In genomic region chr11:120825289-120825863, GRCm38 (mm10) we compare ENCODE assay signal across 7 mouse cellular contexts. TPM values are rescaled to one million over a fixed set of nuclear protein-coding genes. Genes with fewer than 3 reads are reported as not detected.
DNase-seq lines count a peak whose midpoint lies in the region; ATAC-seq and TF ChIP-seq lines count a peak whose summit lies in the region.

No protein-coding gene starts in this region.

- H3K4me1 ChIP-seq in lung, embryonic 15.5 days = peaks cover 34% of the 10 kb centered on the region
- peaks cover 3% of the 10 kb centered on the region; the same call in 1 of the 2 replicates for H3K4me1 ChIP-seq in lung, adult 2 months (ENCODE audit: control insufficient read depth, insufficient read depth, low read length)
- H3K4me1 ChIP-seq in embryonic facial prominence, embryonic 11.5 days (ENCODE audit: control insufficient read depth, insufficient read depth, low read length) = peaks cover 22% of the 10 kb centered on the region
- H3K4me1 ChIP-seq in hindbrain, embryonic 14.5 days (replicated peaks; ENCODE audit: control insufficient read depth, insufficient read depth, low read length) = peaks cover 35% of the 10 kb centered on the region
- H3K4me1 ChIP-seq in midbrain, embryonic 13.5 days (replicated peaks) = peaks cover 45% of the 10 kb centered on the region

- H3K27me3 ChIP-seq in lung, embryonic 15.5 days = no peaks in the 10 kb centered on the region
- no peaks in the 10 kb centered on the region for H3K27me3 ChIP-seq in embryonic facial prominence, embryonic 11.5 days (ENCODE audit: control insufficient read depth, insufficient read depth, low read length)
- H3K27me3 ChIP-seq in hindbrain, embryonic 14.5 days (ENCODE audit: control insufficient read depth, insufficient read depth, low read length) = no peaks in the 10 kb centered on the region
- H3K27me3 ChIP-seq in midbrain, embryonic 13.5 days = no peaks in the 10 kb centered on the region

- TF ChIP-seq POLR2A in lung, adult 2 months (IDR thresholded peaks at IDR 0.05; ENCODE audit: borderline replicate concordance, extremely low read depth, low read depth, low read length) = no peak

- DNase-seq in lung, adult 2 months = no peak
- peak; percentile 24 for DNase-seq in embryonic facial prominence, embryonic 11.5 days (ENCODE audit: low spot score)
- DNase-seq in hindbrain, embryonic 14.5 days (ENCODE audit: low spot score) = no peak
- no peak for DNase-seq in layer of hippocampus, adult 8-10 months (ENCODE audit: low spot score in 2 of 2)
- DNase-seq in Muller cell, postnatal 12 days (ENCODE audit: inconsistent ontology term) = no peak

- peak overlapping the region; percentile 93 for H3K4me3 ChIP-seq in lung, embryonic 15.5 days
- no peak overlapping the region for H3K4me3 ChIP-seq in lung, adult 2 months (replicated peaks; ENCODE audit: extremely low read depth, low read depth, low read length)
- peak overlapping the region; percentile 92 for H3K4me3 ChIP-seq in embryonic facial prominence, embryonic 11.5 days (ENCODE audit: low read depth, low read length)
- peak overlapping the region; percentile 82 for H3K4me3 ChIP-seq in hindbrain, embryonic 14.5 days (replicated peaks; ENCODE audit: low read length)
- H3K4me3 ChIP-seq in midbrain, embryonic 13.5 days (replicated peaks) = peak overlapping the region; percentile 90

- H3K36me3 ChIP-seq in lung, embryonic 15.5 days = peaks cover 16% of the 10 kb centered on the region
- H3K36me3 ChIP-seq in embryonic facial prominence, embryonic 11.5 days (replicated peaks; ENCODE audit: control insufficient read depth, insufficient read depth, low read depth, low read length) = peaks cover 3% of the 10 kb centered on the region
- H3K36me3 ChIP-seq in hindbrain, embryonic 14.5 days (replicated peaks; ENCODE audit: control insufficient read depth, insufficient read depth) = peaks cover 23% of the 10 kb centered on the region
- H3K36me3 ChIP-seq in midbrain, embryonic 13.5 days = peaks cover 20% of the 10 kb centered on the region

- WGBS in lung, embryonic 15.5 days = 25% methylated on average over 4 of the region's 4 CpGs
- 50% methylated on average over 4 of the region's 4 CpGs for WGBS in lung, adult 2 months
- 28% methylated on average over 4 of the region's 4 CpGs for WGBS in embryonic facial prominence, embryonic 11.5 days
- 44% methylated on average over 4 of the region's 4 CpGs for WGBS in hindbrain, embryonic 14.5 days
- 43% methylated on average over 4 of the region's 4 CpGs for WGBS in midbrain, embryonic 13.5 days

- no peak for TF ChIP-seq CTCF in lung, adult 2 months (IDR thresholded peaks at IDR 0.05; ENCODE audit: insufficient read depth, low read length)

- peak overlapping the region; percentile 65 for H3K9ac ChIP-seq in lung, embryonic 15.5 days
- H3K9ac ChIP-seq in embryonic facial prominence, embryonic 11.5 days (replicated peaks; ENCODE audit: low read length) = peak overlapping the region; percentile 94
- peak overlapping the region; percentile 93 for H3K9ac ChIP-seq in hindbrain, embryonic 14.5 days
- peak overlapping the region; percentile 81 for H3K9ac ChIP-seq in midbrain, embryonic 13.5 days (replicated peaks)

- ATAC-seq in lung, embryonic 15.5 days (ENCODE audit: borderline replicate concordance, extremely low read depth, low FRiP score, low TSS enrichment) = no peak
- ATAC-seq in embryonic facial prominence, embryonic 11.5 days (replicated peaks; ENCODE audit: insufficient number of reproducible peaks, low FRiP score, low TSS enrichment, low read depth) = 0 out of 2 replicates have a peak, but pooled peaks have one; percentile 0
- no peak for ATAC-seq in hindbrain, embryonic 14.5 days (ENCODE audit: low FRiP score)
- no peak for ATAC-seq in midbrain, embryonic 13.5 days

- H3K27ac ChIP-seq in lung, embryonic 15.5 days = peak overlapping the region; percentile 97
- H3K27ac ChIP-seq in embryonic facial prominence, embryonic 11.5 days (replicated peaks; ENCODE audit: low read depth, low read length) = peak overlapping the region; percentile 97
- H3K27ac ChIP-seq in hindbrain, embryonic 14.5 days = peak overlapping the region; percentile 98
- peak overlapping the region; percentile 100 for H3K27ac ChIP-seq in midbrain, embryonic 13.5 days

- peak overlapping the region; percentile 80 for H3K4me2 ChIP-seq in lung, embryonic 15.5 days
- H3K4me2 ChIP-seq in embryonic facial prominence, embryonic 11.5 days (ENCODE audit: low read depth, low read length) = peak overlapping the region; percentile 64
- H3K4me2 ChIP-seq in hindbrain, embryonic 14.5 days (replicated peaks) = peak overlapping the region; percentile 95
- peak overlapping the region; percentile 99 for H3K4me2 ChIP-seq in midbrain, embryonic 13.5 days (replicated peaks)

- H3K9me3 ChIP-seq in lung, embryonic 15.5 days = no peaks in the 10 kb centered on the region
- H3K9me3 ChIP-seq in embryonic facial prominence, embryonic 11.5 days (replicated peaks; ENCODE audit: control insufficient read depth, low read length) = no peaks in the 10 kb centered on the region
- no peaks in the 10 kb centered on the region for H3K9me3 ChIP-seq in hindbrain, embryonic 14.5 days (ENCODE audit: control insufficient read depth, low read length)
- H3K9me3 ChIP-seq in midbrain, embryonic 13.5 days = no peaks in the 10 kb centered on the region

RNA-seq across cellular contexts. Expression of gene Fasn, which starts 1.0 kb away (rescaled TPM):
- 49.0 and 53.2 TPM in 2 replicates for polyA plus RNA-seq in lung, embryonic 15.5 days (2015; fragmentation: Nextera tagmentation; extraction: Ambion mirVana)
- polyA plus RNA-seq in lung, adult 2 months (2012; rRNA removed) = 1,387 and 1,388 TPM in 2 replicates
- polyA plus RNA-seq in embryonic facial prominence, embryonic 11.5 days (2014; fragmentation: Nextera tagmentation; extraction: Ambion mirVana) = 56.1 and 66.1 TPM in 2 replicates
- polyA plus RNA-seq in hindbrain, embryonic 14.5 days (2014; fragmentation: Nextera tagmentation; extraction: Ambion mirVana) = 119 and 135 TPM in 2 replicates
- polyA plus RNA-seq in midbrain, embryonic 13.5 days (2015; fragmentation: Nextera tagmentation; extraction: Ambion mirVana) = 83.6 and 89.2 TPM in 2 replicates
- total RNA-seq in layer of hippocampus, adult 8-10 months (2022) = 100 to 1,000 TPM; 187 to 227 (median 208) TPM

RNA-seq across cellular contexts. Expression of gene Dus1l, which starts 29.2 kb away (rescaled TPM):
- polyA plus RNA-seq in lung, embryonic 15.5 days (2015; fragmentation: Nextera tagmentation; extraction: Ambion mirVana) = 84.3 and 90.4 TPM in 2 replicates
- 32.0 and 35.4 TPM in 2 replicates for polyA plus RNA-seq in lung, adult 2 months (2012; rRNA removed)
- 72.4 and 72.8 TPM in 2 replicates for polyA plus RNA-seq in embryonic facial prominence, embryonic 11.5 days (2014; fragmentation: Nextera tagmentation; extraction: Ambion mirVana)
- polyA plus RNA-seq in hindbrain, embryonic 14.5 days (2014; fragmentation: Nextera tagmentation; extraction: Ambion mirVana) = 43.8 and 43.9 TPM in 2 replicates
- 51.4 and 55.7 TPM in 2 replicates for polyA plus RNA-seq in midbrain, embryonic 13.5 days (2015; fragmentation: Nextera tagmentation; extraction: Ambion mirVana)
- 10 to 100 TPM; 48.3 to 53.3 (median 49.9) TPM for total RNA-seq in layer of hippocampus, adult 8-10 months (2022)

RNA-seq across cellular contexts. Expression of gene Gps1, which starts 41.3 kb away (rescaled TPM):
- 205 and 213 TPM in 2 replicates for polyA plus RNA-seq in lung, embryonic 15.5 days (2015; fragmentation: Nextera tagmentation; extraction: Ambion mirVana)
- polyA plus RNA-seq in lung, adult 2 months (2012; rRNA removed) = 116 and 141 TPM in 2 replicates
- polyA plus RNA-seq in embryonic facial prominence, embryonic 11.5 days (2014; fragmentation: Nextera tagmentation; extraction: Ambion mirVana) = 262 and 276 TPM in 2 replicates
- 288 and 307 TPM in 2 replicates for polyA plus RNA-seq in hindbrain, embryonic 14.5 days (2014; fragmentation: Nextera tagmentation; extraction: Ambion mirVana)
- polyA plus RNA-seq in midbrain, embryonic 13.5 days (2015; fragmentation: Nextera tagmentation; extraction: Ambion mirVana) = 268 and 273 TPM in 2 replicates
- 100 to 1,000 TPM; 141 to 151 (median 144) TPM for total RNA-seq in layer of hippocampus, adult 8-10 months (2022)

RNA-seq across cellular contexts. Expression of gene Rfng, which starts 41.4 kb away (rescaled TPM):
- 35.4 and 38.3 TPM in 2 replicates for polyA plus RNA-seq in lung, embryonic 15.5 days (2015; fragmentation: Nextera tagmentation; extraction: Ambion mirVana)
- 55.8 and 59.8 TPM in 2 replicates for polyA plus RNA-seq in lung, adult 2 months (2012; rRNA removed)
- polyA plus RNA-seq in embryonic facial prominence, embryonic 11.5 days (2014; fragmentation: Nextera tagmentation; extraction: Ambion mirVana) = 16.2 and 21.2 TPM in 2 replicates
- 86.1 and 87.0 TPM in 2 replicates for polyA plus RNA-seq in hindbrain, embryonic 14.5 days (2014; fragmentation: Nextera tagmentation; extraction: Ambion mirVana)
- polyA plus RNA-seq in midbrain, embryonic 13.5 days (2015; fragmentation: Nextera tagmentation; extraction: Ambion mirVana) = 84.6 TPM in 2 replicates
- 10 to 100 TPM; 55.7 to 63.5 (median 61.8) TPM for total RNA-seq in layer of hippocampus, adult 8-10 months (2022)

Comparison
In these comparisons a context has a peak if more than half of its experiments do, and no peak if none do; other contexts are left out.
1. RNA of gene Fasn, which starts 1.0 kb away (polyA plus RNA-seq): 1,387 to 1,388 TPM in lung, adult 2 months; 119 to 135 TPM in hindbrain, embryonic 14.5 days, 83.6 to 89.2 TPM in midbrain, embryonic 13.5 days, 56.1 to 66.1 TPM in embryonic facial prominence, embryonic 11.5 days and 49.0 to 53.2 TPM in lung, embryonic 15.5 days; every median in the first group is over 10 times any median in the second.
2. Peak in every context shown above with its lines, with median percentiles within 50 percentile points of each other: H3K27ac ChIP-seq, H3K4me2 ChIP-seq and H3K9ac ChIP-seq.